Mouse (Mus musculus) spleen, postnatal 4 days (tissue): Measurements from ENCODE around the gene Baiap2l2.

ENCODE experiments used
- DNase-seq, 2 experiments: peaks; one replicate each; pipeline ENCODE4 v3.0.0; 2022; ENCODE audit warnings: low spot score in 2 of 2

Baiap2l2 gene

GRCm38 (mm10) chr15:79212750-79213446, 72.4 kb downstream of the Baiap2l2 start:
- no peak for DNase-seq

- DNase-seq: no peak
Observed at GRCm38 (mm10) chr15:79210357-79210756, 75.0 kb downstream of the Baiap2l2 start.

GRCm38 (mm10) chr15:79208758-79209439, 76.4 kb downstream of the Baiap2l2 start:
- no peak for DNase-seq

- DNase-seq: no peak
Observed at GRCm38 (mm10) chr15:79208211-79208610, 77.1 kb downstream of the Baiap2l2 start.
